Mouse (Mus musculus): Measurements from ENCODE around the gene Dis3l.

DNA sequence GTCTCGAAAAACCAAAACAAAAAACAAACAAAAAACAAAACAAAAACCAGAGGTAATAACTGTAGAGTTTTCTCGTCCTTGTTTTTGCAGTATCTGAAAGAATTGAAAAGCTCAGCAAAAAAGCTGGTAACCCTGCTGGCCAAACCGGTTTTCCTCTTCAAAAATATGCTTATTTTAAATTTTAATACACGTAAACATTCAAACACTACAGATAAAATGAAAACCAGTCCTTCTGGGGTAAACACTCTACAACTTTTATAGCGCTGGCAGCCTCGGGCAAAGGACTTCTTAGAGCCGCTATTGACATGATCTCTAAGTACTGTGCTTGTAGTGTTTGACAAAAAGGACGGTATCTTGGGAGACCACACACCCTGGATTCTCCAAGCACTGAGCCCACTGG is 583 bp upstream of the Dis3l start:
- TF ChIP-seq CTCF (IDR thresholded peaks at IDR 0.05; ENCODE audit: low read depth) (no peak), EP300 (IDR thresholded peaks at IDR 0.05; ENCODE audit: low read depth) (no peak)

Measured in heart, postnatal 0 days (tissue).